Mouse (Mus musculus) heart, embryonic 11.5 days (tissue): ENCODE measurements around the gene S100a6. TPM values are rescaled to one million over a fixed set of nuclear protein-coding genes. Genes with fewer than 3 reads are reported as not detected.

Experiments used
- ATAC-seq: fragments of 200-750 bp; cut with Nextera tagmentation; replicated peaks from 2 replicates; pipeline ENCODE4 v1.8.0; 2017; ENCODE audit warnings: moderate library complexity; ENCODE audit not compliant: insufficient number of reproducible peaks, low FRiP score, low TSS enrichment
- H3K27ac ChIP-seq: fragments of 300-500 bp; sonication (generic); 2 replicates; pipeline ENCODE4 v1.5.1; 2014; ENCODE audit warnings: mild to moderate bottlenecking, low read depth, low read length
- H3K27me3 ChIP-seq: fragments of 300-500 bp; sonication (generic); 2 replicates; pipeline ENCODE4 v1.6.1; 2014; ENCODE audit warnings: mild to moderate bottlenecking, low read length, mixed read lengths; ENCODE audit not compliant: control insufficient read depth, insufficient read depth
- H3K36me3 ChIP-seq: fragments of 300-500 bp; sonication (generic); 2 replicates; pipeline ENCODE4 v1.6.1; 2014; ENCODE audit warnings: mild to moderate bottlenecking, low read length, moderate library complexity, mixed read lengths; ENCODE audit not compliant: control insufficient read depth, insufficient read depth
- H3K4me1 ChIP-seq: fragments of 300-500 bp; sonication (generic); 2 replicates; pipeline ENCODE4 v1.6.1; 2014; ENCODE audit warnings: low read length; ENCODE audit not compliant: control insufficient read depth, insufficient read depth
- H3K4me2 ChIP-seq: fragments of 300-500 bp; sonication (generic); 2 replicates; pipeline ENCODE4 v1.6.1; 2014; ENCODE audit warnings: mild to moderate bottlenecking, moderate library complexity
- H3K4me3 ChIP-seq: fragments of 300-500 bp; sonication (generic); 2 replicates; pipeline ENCODE4 v1.5.1; 2014; ENCODE audit warnings: low read depth, low read length
- H3K9ac ChIP-seq: fragments of 300-500 bp; sonication (generic); 2 replicates; pipeline ENCODE4 v1.6.1; 2014; ENCODE audit warnings: mild to moderate bottlenecking, low read depth, low read length, moderate library complexity
- H3K9me3 ChIP-seq: fragments of 300-500 bp; sonication (generic); replicated peaks from 2 replicates; pipeline ENCODE4 v1.6.1; 2016; ENCODE audit warnings: low read length; ENCODE audit not compliant: control insufficient read depth
- WGBS: fragments of 180-500 bp; shearing (Covaris S2); extraction: QIAGEN DNeasy Blood & Tissue Kit; methylation state at CpG from one replicate; pipeline ENCODE4 v1.1.7; 2014; ENCODE audit not compliant: insufficient replicate concordance; 5-methylcytosine and 5-hydroxymethylcytosine counted together
- polyA plus RNA-seq: library from polyadenylated mRNA; unstranded; fragments of >200 nt; fragmentation: Nextera tagmentation; extraction: Ambion mirVana; gene quantifications from 2 replicates; pipeline ENCODE4 v1.2.1, GENCODE M21; 2014

S100a6 gene
- polyA plus RNA-seq, 1 experiment from 2014 or later, result 43.6 TPM

DNA sequence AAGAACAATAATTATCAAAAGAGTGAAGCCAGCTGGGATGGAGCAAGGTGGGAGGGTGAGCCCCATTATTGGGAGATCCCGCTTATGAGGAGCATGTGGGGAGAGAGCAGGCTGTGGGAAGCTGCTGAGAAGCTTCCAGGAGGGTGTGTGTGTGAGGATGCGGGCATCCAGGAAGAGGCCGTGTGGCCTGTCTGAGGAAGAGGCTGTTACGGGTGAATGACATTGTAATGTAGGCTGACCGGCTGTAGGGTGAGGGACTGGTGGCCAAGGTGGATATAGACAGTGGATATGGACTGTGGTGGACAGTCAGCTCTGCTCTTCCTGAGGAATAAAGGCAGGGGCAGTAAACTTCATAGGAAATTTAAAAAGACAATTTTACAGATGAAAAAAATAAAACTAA is 12.8 kb downstream of the S100a6 start:
- 71% methylated on average over 5 of the region's 5 CpGs for WGBS
- H3K4me3 ChIP-seq, result no peak overlapping the region
- H3K9me3 ChIP-seq, result no peaks in the 10 kb centered on the region
- H3K27ac ChIP-seq, result no peak overlapping the region
- H3K4me2 ChIP-seq, result no peak overlapping the region
- H3K36me3 ChIP-seq, result no peaks in the 10 kb centered on the region
- no peaks in the 10 kb centered on the region for H3K27me3 ChIP-seq
- no peak for ATAC-seq
- no peaks in the 10 kb centered on the region for H3K4me1 ChIP-seq
- H3K9ac ChIP-seq, result no peak overlapping the region

DNA sequence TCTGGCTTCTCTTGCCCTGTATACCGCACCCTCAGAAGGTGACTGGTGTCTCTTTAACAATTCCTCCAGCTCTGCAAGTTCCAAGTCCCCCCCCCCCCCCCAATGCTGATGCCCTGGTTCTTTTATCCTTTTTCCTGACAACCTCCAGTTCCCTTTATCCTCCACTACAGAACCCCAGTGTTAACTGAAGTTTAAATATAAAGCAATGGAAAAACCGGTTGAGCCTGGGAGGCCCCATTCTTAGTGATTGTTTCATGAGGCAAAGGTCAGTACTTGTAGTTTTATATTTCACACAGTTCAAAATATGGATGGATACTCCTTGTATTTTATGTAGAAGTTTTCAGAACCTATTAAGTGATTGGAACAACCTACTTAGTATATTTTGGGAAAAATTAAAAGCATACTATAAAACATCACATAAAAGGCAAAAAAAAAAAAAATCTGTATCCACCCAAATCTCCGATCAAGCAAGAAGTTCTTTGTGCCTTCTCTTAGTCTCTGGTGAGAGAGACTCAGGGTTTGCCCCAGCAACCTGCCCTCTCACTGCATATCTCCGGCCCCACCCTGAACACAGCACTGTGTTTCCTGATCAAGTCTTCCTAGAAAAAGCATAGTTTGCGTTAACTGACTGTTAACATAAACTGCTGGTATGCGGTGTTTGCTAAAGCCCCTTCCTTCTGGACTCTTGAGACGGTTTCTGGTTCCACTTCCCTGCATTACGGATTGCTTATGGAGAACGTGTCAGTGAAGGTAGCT is 13.8 kb downstream of the S100a6 start:
- Histone ChIP-seq H3K9me3 (no peaks in the 10 kb centered on the region), H3K27ac (no peak overlapping the region), H3K4me3 (no peak overlapping the region), H3K9ac (no peak overlapping the region), H3K4me2 (no peak overlapping the region), H3K27me3 (no peaks in the 10 kb centered on the region), H3K36me3 (no peaks in the 10 kb centered on the region), H3K4me1 (no peaks in the 10 kb centered on the region)
- WGBS, result 68% methylated on average over 9 of the region's 9 CpGs
- ATAC-seq, result no peak

GRCm38 (mm10) chr3:90627366-90627765 is 14.7 kb downstream of the S100a6 start:
- WGBS, result 89% methylated on average over 5 of the region's 5 CpGs

DNA sequence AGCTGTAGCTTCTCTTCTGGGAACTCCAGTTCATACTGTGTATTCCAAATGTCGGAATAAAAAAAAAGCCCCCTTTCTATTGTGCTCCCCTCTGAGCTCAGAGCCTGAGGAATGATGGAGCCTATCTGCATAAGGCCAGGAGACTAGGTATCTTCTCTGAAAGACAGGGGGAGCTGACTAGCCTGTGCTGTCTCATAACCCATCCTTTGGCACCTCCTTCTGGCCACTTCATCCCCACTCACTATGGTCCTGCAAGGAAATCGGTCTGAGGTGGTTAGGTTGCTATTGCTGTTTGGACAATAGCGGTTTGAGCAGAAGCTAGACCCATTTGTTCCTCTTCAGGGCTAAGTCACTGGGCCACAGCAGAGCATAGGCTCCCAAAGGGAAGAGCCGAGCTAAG is 15.1 kb downstream of the S100a6 start:
- Histone ChIP-seq H3K9me3 (no peaks in the 10 kb centered on the region), H3K4me3 (no peak overlapping the region), H3K27me3 (no peaks in the 10 kb centered on the region), H3K27ac (no peak overlapping the region), H3K4me1 (no peaks in the 10 kb centered on the region), H3K36me3 (no peaks in the 10 kb centered on the region), H3K9ac (no peak overlapping the region), H3K4me2 (no peak overlapping the region)
- WGBS, result 53% methylated on average over 4 of the region's 4 CpGs
- no peak for ATAC-seq

More at GRCm38 (mm10) chr3:90627366-90627765, 14.7 kb downstream of the S100a6 start:
- no peaks in the 10 kb centered on the region for H3K4me1 ChIP-seq
- H3K9ac ChIP-seq, result no peak overlapping the region
- no peak overlapping the region for H3K4me2 ChIP-seq
- H3K27ac ChIP-seq, result no peak overlapping the region
- no peaks in the 10 kb centered on the region for H3K36me3 ChIP-seq
- no peaks in the 10 kb centered on the region for H3K9me3 ChIP-seq
- no peaks in the 10 kb centered on the region for H3K27me3 ChIP-seq
- ATAC-seq, result no peak
- H3K4me3 ChIP-seq, result no peak overlapping the region

GRCm38 (mm10) chr3:90629298-90629697 is 16.6 kb downstream of the S100a6 start:
- no peaks in the 10 kb centered on the region for H3K9me3 ChIP-seq
- H3K4me3 ChIP-seq, result no peak overlapping the region
- no peak overlapping the region for H3K4me2 ChIP-seq
- 67% methylated on average over 2 of the region's 2 CpGs for WGBS
- no peaks in the 10 kb centered on the region for H3K36me3 ChIP-seq
- H3K27me3 ChIP-seq, result no peaks in the 10 kb centered on the region
- H3K4me1 ChIP-seq, result no peaks in the 10 kb centered on the region
- ATAC-seq, result no peak
- no peak overlapping the region for H3K9ac ChIP-seq
- no peak overlapping the region for H3K27ac ChIP-seq

DNA sequence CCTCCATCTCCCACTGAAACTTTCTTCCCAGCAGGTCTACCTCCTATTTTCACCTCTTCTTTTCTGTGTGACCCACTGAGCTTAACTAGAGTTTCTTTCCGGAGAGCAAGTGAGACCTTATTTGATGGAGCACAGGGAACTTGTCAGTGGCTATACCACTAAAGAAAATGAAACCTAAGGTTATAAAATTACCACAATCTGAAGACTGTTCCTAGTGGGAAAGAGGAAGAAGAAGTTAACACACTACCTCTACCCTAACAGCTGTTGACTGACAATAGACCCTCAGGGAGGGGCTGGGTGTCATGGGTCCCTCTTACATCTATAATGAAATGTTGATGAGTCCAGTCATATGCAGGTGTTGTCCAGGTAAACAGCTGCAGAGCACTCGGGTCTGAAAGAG is 19.3 kb downstream of the S100a6 start:
- Histone ChIP-seq H3K4me2 (no peak overlapping the region), H3K9ac (no peak overlapping the region), H3K27me3 (no peaks in the 10 kb centered on the region), H3K4me1 (no peaks in the 10 kb centered on the region), H3K9me3 (no peaks in the 10 kb centered on the region), H3K36me3 (no peaks in the 10 kb centered on the region), H3K27ac (no peak overlapping the region), H3K4me3 (no peak overlapping the region)
- 60% methylated on average over 2 of the region's 2 CpGs for WGBS
- no peak for ATAC-seq

DNA sequence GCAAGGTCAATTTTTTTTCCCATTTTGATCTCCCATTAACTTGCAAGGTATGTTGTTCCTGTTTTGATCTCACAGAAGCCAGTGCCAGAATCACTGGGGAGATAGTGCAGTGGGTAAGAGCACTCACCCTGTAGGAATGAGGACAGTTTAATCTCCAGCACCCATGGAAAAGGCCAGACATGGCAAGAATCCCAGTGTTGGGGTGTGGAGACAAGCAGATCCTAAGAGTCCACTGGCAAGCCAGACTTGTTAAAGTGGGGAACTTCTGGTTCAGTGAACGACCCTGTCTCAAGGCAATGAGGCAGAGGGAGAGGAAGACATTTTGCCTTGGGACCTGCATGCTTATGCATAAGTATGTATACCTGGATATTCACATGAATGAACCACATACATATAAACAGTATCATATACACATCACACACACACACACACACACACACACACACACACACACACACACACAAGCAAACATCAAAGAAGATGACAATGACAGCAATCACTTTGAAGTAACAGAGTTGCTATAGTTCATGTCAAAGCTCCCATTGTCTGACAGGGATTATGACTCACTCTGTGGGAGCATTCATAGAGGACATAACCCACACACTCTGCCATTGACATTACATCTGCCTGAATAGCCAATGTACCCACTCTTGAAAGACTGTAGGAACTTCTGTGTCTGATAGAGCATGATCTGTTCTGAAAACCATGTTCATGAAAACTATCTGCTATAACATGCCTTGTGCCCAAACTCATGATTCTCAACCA is 26.0 kb downstream of the S100a6 start:
- 75% methylated on average over 1 of the region's 1 CpGs for WGBS
- Histone ChIP-seq H3K4me2 (no peak overlapping the region), H3K27ac (no peak overlapping the region), H3K9me3 (no peaks in the 10 kb centered on the region), H3K27me3 (no peaks in the 10 kb centered on the region), H3K4me1 (no peaks in the 10 kb centered on the region), H3K36me3 (no peaks in the 10 kb centered on the region), H3K9ac (no peak overlapping the region), H3K4me3 (no peak overlapping the region)
- ATAC-seq, result no peak

- no peak overlapping the region for H3K4me2 ChIP-seq
- WGBS, result 43% methylated on average over 7 of the region's 7 CpGs
- no peaks in the 10 kb centered on the region for H3K27me3 ChIP-seq
- H3K4me1 ChIP-seq, result no peaks in the 10 kb centered on the region
- no peak; the same call in 1 of the 2 replicates for ATAC-seq
- H3K4me3 ChIP-seq, result no peak overlapping the region
- no peaks in the 10 kb centered on the region for H3K9me3 ChIP-seq
- no peak overlapping the region for H3K9ac ChIP-seq
- no peaks in the 10 kb centered on the region for H3K36me3 ChIP-seq
- H3K27ac ChIP-seq, result no peak overlapping the region
Observed at GRCm38 (mm10) chr3:90639511-90640154, 27.0 kb downstream of the S100a6 start.
